Mouse (Mus musculus) olfactory bulb, adult 2 months (tissue): ENCODE results near the gene Wdr61.

Source experiments
- CTCF ChIP-seq: fragments of 200-500 bp; IDR thresholded peaks from 2 replicates; pipeline ENCODE4 v1.5.1; 2012; ENCODE audit warnings: low read depth, mild to moderate bottlenecking, low read length, moderate library complexity; ENCODE audit not compliant: insufficient read depth
- POLR2A ChIP-seq: fragments of 200-500 bp; IDR thresholded peaks from 2 replicates; pipeline ENCODE4 v1.6.1; 2012; ENCODE audit warnings: mild to moderate bottlenecking, low read depth, low read length, moderate library complexity; ENCODE audit not compliant: insufficient read depth

- TF ChIP-seq CTCF (no peak), POLR2A (no peak)
These were observed 28.8 kb downstream of the Wdr61 start for GRCm38 (mm10) chr9:54705561-54705960.
